Comparison of ENCODE assay signal across 16 mouse cellular contexts in the genomic region with DNA sequence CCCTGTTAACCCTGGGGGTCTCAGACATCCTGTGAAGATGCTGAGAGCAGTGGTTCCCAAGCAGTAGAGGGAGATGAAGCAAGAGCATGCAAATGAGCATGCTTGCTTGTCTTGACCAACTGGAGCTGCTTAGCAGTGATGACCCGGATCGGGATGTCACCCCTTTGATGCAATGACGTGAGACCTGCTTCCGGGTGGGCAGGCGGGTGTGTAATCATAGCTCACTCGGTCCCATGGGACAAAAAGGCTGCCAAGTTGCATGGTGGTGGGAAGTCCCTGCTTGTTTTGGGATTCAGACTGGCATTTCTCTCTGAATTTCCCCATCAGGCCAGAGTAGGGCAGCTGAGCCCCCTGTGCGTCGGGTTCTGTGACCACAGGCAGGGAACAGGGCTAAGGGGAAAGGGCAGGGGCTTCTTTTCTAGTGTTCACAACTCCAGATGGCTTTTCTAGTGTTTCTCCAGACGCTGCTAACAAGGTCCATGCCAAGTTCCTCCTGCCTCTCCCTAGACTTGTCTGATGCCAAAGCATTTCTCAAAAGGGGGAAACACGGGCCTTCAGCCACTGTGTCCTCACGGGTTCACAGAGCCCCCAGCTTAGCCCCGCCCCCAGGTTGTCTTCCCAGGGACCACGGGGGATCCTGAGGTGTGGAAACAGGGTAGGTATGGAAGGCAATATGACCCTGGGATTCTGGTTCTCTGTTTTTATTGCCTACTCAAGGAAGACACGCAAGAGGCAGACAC. TPM values are rescaled to one million over a fixed set of nuclear protein-coding genes. Genes with fewer than 3 reads are reported as not detected.
DNase-seq lines count a peak whose midpoint lies in the region; ATAC-seq and TF ChIP-seq lines count a peak whose summit lies in the region.
"Had no signal": no experiment of that assay in that cellular context is flagged by ENCODE, and none has a peak within 500 bp of the region (broad histone marks: within the 10 kb centered on the region; RNA-seq: fewer than 3 reads in every experiment).

No protein-coding gene starts in this region.

- no peaks in the 10 kb centered on the region for H3K27me3 ChIP-seq in Patski
- H3K27me3 ChIP-seq in limb, embryonic 10.5 days (ENCODE audit: low read depth, poor library complexity, severe bottlenecking) = peaks cover 4% of the 10 kb centered on the region; the same call in 1 of the 2 replicates
- H3K27me3 ChIP-seq in midbrain, postnatal 0 days (ENCODE audit: insufficient read depth, low read length) = no peaks in the 10 kb centered on the region
- no peaks in the 10 kb centered on the region for H3K27me3 ChIP-seq in midbrain, embryonic 16.5 days (ENCODE audit: control insufficient read depth, insufficient read depth, low read depth, low read length)
- H3K27me3 ChIP-seq: hindbrain, embryonic 12.5 days; limb, embryonic 15.5 days; neural tube, embryonic 15.5 days had no signal

- ATAC-seq in Patski = peak; percentile 33
- no peak for ATAC-seq in midbrain, postnatal 0 days (ENCODE audit: low FRiP score)
- ATAC-seq in midbrain, embryonic 16.5 days = no peak
- ATAC-seq in megakaryocyte, adult 5-6 weeks (ENCODE audit: poor library complexity, severe bottlenecking) = no peak
- ATAC-seq: forebrain, embryonic 13.5 days had no signal

- no peak for TF ChIP-seq CTCF in Patski (IDR thresholded peaks at IDR 0.05)
- no peak for TF ChIP-seq CTCF in midbrain, postnatal 0 days (IDR thresholded peaks at IDR 0.05)

- no peak overlapping the region for H3K4me3 ChIP-seq in limb, embryonic 10.5 days
- no peak overlapping the region for H3K4me3 ChIP-seq in midbrain, postnatal 0 days (ENCODE audit: low read depth, low read length)
- no peak overlapping the region for H3K4me3 ChIP-seq in midbrain, embryonic 16.5 days (ENCODE audit: low read depth, low read length)
- H3K4me3 ChIP-seq: forebrain, embryonic 13.5 days; hindbrain, embryonic 12.5 days; limb, embryonic 15.5 days; midbrain, embryonic 10.5 days; neural tube, embryonic 15.5 days had no signal

- no peak overlapping the region for H3K9ac ChIP-seq in midbrain, postnatal 0 days (replicated peaks; ENCODE audit: low read length, poor library complexity, severe bottlenecking)
- H3K9ac ChIP-seq in midbrain, embryonic 16.5 days (ENCODE audit: low read depth, low read length) = no peak overlapping the region
- H3K9ac ChIP-seq: forebrain, embryonic 13.5 days; hindbrain, embryonic 12.5 days; limb, embryonic 15.5 days; neural tube, embryonic 15.5 days had no signal

- peak; percentile 41 for DNase-seq in left cerebral cortex, postnatal 4 days
- DNase-seq in left cerebral cortex, adult 9 months (ENCODE audit: low spot score in 2 of 2) = no peak
- no peak for DNase-seq in Patski (ENCODE audit: low read depth, low spot score)
- peak; percentile 76 to 81 for DNase-seq in heart, adult 9 months (ENCODE audit: low spot score in 2 of 2)
- no peak for DNase-seq in limb, embryonic 10.5 days (ENCODE audit: low spot score)
- no peak for DNase-seq in midbrain, postnatal 0 days (ENCODE audit: low spot score)
- DNase-seq: embryo, embryonic 11 days; spleen, adult 18-20 months; thymus, postnatal 36 days had no signal

- no peak overlapping the region for H3K4me2 ChIP-seq in midbrain, postnatal 0 days (ENCODE audit: low read depth, low read length, poor library complexity, severe bottlenecking)
- H3K4me2 ChIP-seq in midbrain, embryonic 16.5 days (ENCODE audit: low read length) = no peak overlapping the region
- H3K4me2 ChIP-seq: forebrain, embryonic 13.5 days; hindbrain, embryonic 12.5 days; limb, embryonic 15.5 days; neural tube, embryonic 15.5 days had no signal

- CTCF ChIA-PET in Patski (lab: Charles Lee) = interaction anchor here (0.9 to 4.4 kb wide), 8 partner anchors 9 to 122 kb away, joined by 3 to 22 read pairs (median 5); no protein-coding TSS in a partner anchor

- intact Hi-C loops in left cerebral cortex, postnatal 4 days (cut with DNase I) = no loop called here

- H3K9me3 ChIP-seq in limb, embryonic 10.5 days (replicated peaks) = no peaks in the 10 kb centered on the region
- no peaks in the 10 kb centered on the region for H3K9me3 ChIP-seq in midbrain, postnatal 0 days (ENCODE audit: low read length)
- no peaks in the 10 kb centered on the region for H3K9me3 ChIP-seq in midbrain, embryonic 16.5 days (replicated peaks; ENCODE audit: control insufficient read depth, low read length, poor library complexity, severe bottlenecking)
- H3K9me3 ChIP-seq: forebrain, embryonic 13.5 days; hindbrain, embryonic 12.5 days; limb, embryonic 15.5 days; midbrain, embryonic 10.5 days; neural tube, embryonic 15.5 days had no signal

- POLR2A ChIA-PET in Patski (lab: Charles Lee) = interaction anchor here (1.1 kb wide), 1 partner anchor 33 kb away, joined by 4 read pairs; no protein-coding TSS in a partner anchor

- H3K4me1 ChIP-seq in limb, embryonic 10.5 days = peaks cover 41% of the 10 kb centered on the region
- no peaks in the 10 kb centered on the region for H3K4me1 ChIP-seq in midbrain, postnatal 0 days (ENCODE audit: insufficient read depth, low read length)
- H3K4me1 ChIP-seq in midbrain, embryonic 16.5 days (ENCODE audit: control insufficient read depth, insufficient read depth, low read length) = peaks cover 1% of the 10 kb centered on the region; the same call in 1 of the 2 replicates

- H3K36me3 ChIP-seq in limb, embryonic 10.5 days = no peaks in the 10 kb centered on the region
- no peaks in the 10 kb centered on the region for H3K36me3 ChIP-seq in midbrain, postnatal 0 days (ENCODE audit: insufficient read depth, low read length)
- H3K36me3 ChIP-seq in midbrain, embryonic 16.5 days (ENCODE audit: control insufficient read depth, insufficient read depth, low read length) = no peaks in the 10 kb centered on the region
- H3K36me3 ChIP-seq: hindbrain, embryonic 12.5 days; limb, embryonic 15.5 days; midbrain, embryonic 10.5 days; neural tube, embryonic 15.5 days had no signal

- WGBS in limb, embryonic 10.5 days = 71% methylated on average over 14 of the region's 14 CpGs
- 71% methylated on average over 14 of the region's 14 CpGs for WGBS in midbrain, postnatal 0 days
- 68% methylated on average over 14 of the region's 14 CpGs for WGBS in midbrain, embryonic 16.5 days

- in situ Hi-C loops in Patski (cut with MboI; ENCODE audit: low pct_unique_long_range_greater_than_20kb) = loop anchor here (5.0 to 25.0 kb wide), 3 partner anchors 38 to 1562 kb away; a partner anchor contains a TSS

- peak overlapping the region; percentile 4; the same call in 1 of the 2 replicates for H3K27ac ChIP-seq in limb, embryonic 10.5 days
- no peak overlapping the region for H3K27ac ChIP-seq in midbrain, postnatal 0 days (ENCODE audit: low read depth, low read length)
- no peak overlapping the region for H3K27ac ChIP-seq in midbrain, embryonic 16.5 days (ENCODE audit: low read length)
- H3K27ac ChIP-seq: forebrain, embryonic 13.5 days; hindbrain, embryonic 12.5 days; limb, embryonic 15.5 days; midbrain, embryonic 10.5 days; neural tube, embryonic 15.5 days had no signal

RNA-seq across cellular contexts. Expression of a gene that starts 42.5 kb away (rescaled TPM):
- total RNA-seq in left cerebral cortex, postnatal 4 days (2021) = under 1 TPM; 0.08 TPM
- 31.3 TPM for polyA plus RNA-seq in Patski (2021)
- 0.05 and 0.06 TPM in 2 replicates for polyA plus RNA-seq in limb, embryonic 10.5 days (2016; fragmentation: Nextera tagmentation; extraction: Ambion mirVana)
- 0.05 TPM in 2 replicates for total RNA-seq in midbrain, postnatal 0 days (2014; rRNA removed)
- 0.05 TPM in 1 of 2 replicates, not detected in the other for polyA plus RNA-seq in midbrain, postnatal 0 days (2015; fragmentation: Nextera tagmentation; extraction: Ambion mirVana)
- 0.06 TPM in 1 of 2 replicates, not detected in the other for polyA plus RNA-seq in midbrain, embryonic 16.5 days (2015; fragmentation: Nextera tagmentation; extraction: Ambion mirVana)
- total RNA-seq in megakaryocyte, adult 5-6 weeks (2015) = 0.18 and 0.31 TPM in 2 replicates
- total RNA-seq in megakaryocyte, adult 5-6 weeks (2017) = 1.1 and 6.7 TPM in 2 replicates
- polyA plus RNA-seq: hindbrain, embryonic 12.5 days had no signal

Comparison
In these comparisons a context has a peak if more than half of its experiments do, and no peak if none do; other contexts are left out.
1. DNase-seq: peak in left cerebral cortex, postnatal 4 days (single experiment) and heart, adult 9 months (2 of 2); none in left cerebral cortex, adult 9 months (0 of 2), Patski (single experiment), limb, embryonic 10.5 days (single experiment) and midbrain, postnatal 0 days (single experiment).
2. RNA of a gene that starts 42.5 kb away (polyA plus RNA-seq): 31.3 TPM in Patski (single experiment); 0.06 TPM in midbrain, embryonic 16.5 days, 0.05 to 0.06 TPM in limb, embryonic 10.5 days and 0.05 TPM in midbrain, postnatal 0 days; every median in the first group is over 10 times any median in the second.